Comparison of ENCODE assay signal across 21 mouse cellular contexts in genomic region chr6:54329598-54329997, GRCm38 (mm10). TPM values are rescaled to one million over a fixed set of nuclear protein-coding genes. Genes with fewer than 3 reads are reported as not detected.
A peak's percentile ranks its signal among the peaks of the same experiment; 100 is the strongest.
DNase-seq lines count a peak whose midpoint lies in the region; ATAC-seq lines count a peak whose summit lies in the region.
"Had no signal": no experiment of that assay in that cellular context is flagged by ENCODE, and none has a peak within 500 bp of the region (broad histone marks: within the 10 kb centered on the region; RNA-seq: fewer than 3 reads in every experiment).

No protein-coding gene starts in this region.

- ATAC-seq in heart, embryonic 13.5 days (ENCODE audit: extremely low read depth, insufficient number of reproducible peaks, low FRiP score, low TSS enrichment) = no peak
- ATAC-seq in kidney, embryonic 16.5 days (ENCODE audit: low FRiP score, low TSS enrichment) = no peak
- no peak for ATAC-seq in kidney, embryonic 14.5 days (ENCODE audit: low FRiP score, low TSS enrichment)
- ATAC-seq in intestine, embryonic 15.5 days = no peak
- no peak for ATAC-seq in stomach, embryonic 16.5 days (ENCODE audit: insufficient read depth, low FRiP score)
- ATAC-seq: midbrain, embryonic 13.5 days had no signal

- H3K9me3 ChIP-seq in heart, embryonic 13.5 days = no peaks in the 10 kb centered on the region
- H3K9me3 ChIP-seq in kidney, embryonic 16.5 days (ENCODE audit: low read length) = no peaks in the 10 kb centered on the region
- H3K9me3 ChIP-seq in kidney, embryonic 14.5 days (ENCODE audit: control insufficient read depth, low read length) = no peaks in the 10 kb centered on the region
- no peaks in the 10 kb centered on the region for H3K9me3 ChIP-seq in intestine, embryonic 15.5 days
- H3K9me3 ChIP-seq in stomach, embryonic 16.5 days (replicated peaks; ENCODE audit: control insufficient read depth, low read length) = no peaks in the 10 kb centered on the region
- H3K9me3 ChIP-seq: hindbrain, embryonic 13.5 days; limb, embryonic 15.5 days; midbrain, embryonic 13.5 days had no signal

- H3K4me3 ChIP-seq in heart, embryonic 13.5 days = peak overlapping the region; percentile 59
- H3K4me3 ChIP-seq in kidney, embryonic 16.5 days (ENCODE audit: low read length) = no peak overlapping the region
- H3K4me3 ChIP-seq in kidney, embryonic 14.5 days (ENCODE audit: low read length) = no peak overlapping the region
- no peak overlapping the region for H3K4me3 ChIP-seq in intestine, embryonic 15.5 days (replicated peaks)
- H3K4me3 ChIP-seq in stomach, embryonic 16.5 days (replicated peaks; ENCODE audit: low read length) = no peak overlapping the region
- H3K4me3 ChIP-seq: hindbrain, embryonic 13.5 days; limb, embryonic 15.5 days; midbrain, embryonic 13.5 days had no signal

- H3K4me1 ChIP-seq in heart, embryonic 13.5 days = peaks cover 12% of the 10 kb centered on the region; the same call in 1 of the 2 replicates
- peaks cover 43% of the 10 kb centered on the region for H3K4me1 ChIP-seq in kidney, embryonic 16.5 days (ENCODE audit: insufficient read depth, low read length)
- H3K4me1 ChIP-seq in kidney, embryonic 14.5 days (ENCODE audit: control insufficient read depth, insufficient read depth, low read length) = peaks cover 18% of the 10 kb centered on the region; the same call in 1 of the 2 replicates
- H3K4me1 ChIP-seq in intestine, embryonic 15.5 days (replicated peaks) = peaks cover 24% of the 10 kb centered on the region
- peaks cover 11% of the 10 kb centered on the region for H3K4me1 ChIP-seq in stomach, embryonic 16.5 days (ENCODE audit: control insufficient read depth, insufficient read depth, low read length)

- DNase-seq in heart, postnatal 25 days (ENCODE audit: low spot score) = no peak
- DNase-seq in frontal cortex, postnatal 36 days (ENCODE audit: low spot score in 2 of 2) = no peak
- DNase-seq: adrenal gland, adult 8-10 months; B cell, adult 2 months; cerebellum, adult 18-20 months; cerebellum, postnatal 14 days; heart, postnatal 14 days; left cerebral cortex, postnatal 4 days; right cerebral cortex, postnatal 14 days; spleen, adult 18-20 months; thymus, postnatal 25 days had no signal

- peaks cover 33% of the 10 kb centered on the region for H3K27me3 ChIP-seq in heart, embryonic 13.5 days (replicated peaks)
- H3K27me3 ChIP-seq in kidney, embryonic 16.5 days (ENCODE audit: insufficient read depth, low read length) = peaks cover 8% of the 10 kb centered on the region
- peaks cover 23% of the 10 kb centered on the region for H3K27me3 ChIP-seq in kidney, embryonic 14.5 days (ENCODE audit: control insufficient read depth, insufficient read depth, low read length)
- peaks cover 13% of the 10 kb centered on the region for H3K27me3 ChIP-seq in intestine, embryonic 15.5 days (replicated peaks)
- no peaks in the 10 kb centered on the region for H3K27me3 ChIP-seq in stomach, embryonic 16.5 days (ENCODE audit: control insufficient read depth, insufficient read depth, low read length)

- H3K9ac ChIP-seq in heart, embryonic 13.5 days = no peak overlapping the region
- H3K9ac ChIP-seq in kidney, embryonic 16.5 days (replicated peaks; ENCODE audit: low read length) = no peak overlapping the region
- no peak overlapping the region for H3K9ac ChIP-seq in kidney, embryonic 14.5 days (ENCODE audit: low read depth, low read length)
- H3K9ac ChIP-seq in intestine, embryonic 15.5 days = no peak overlapping the region
- no peak overlapping the region for H3K9ac ChIP-seq in stomach, embryonic 16.5 days (ENCODE audit: low read length)
- H3K9ac ChIP-seq: hindbrain, embryonic 13.5 days; limb, embryonic 15.5 days; midbrain, embryonic 13.5 days had no signal

- intact Hi-C loops in heart, postnatal 25 days (cut with DNase I) = loop anchor here (5.0 kb wide), 1 partner anchor 82 kb away; no protein-coding TSS in a partner anchor

- WGBS in heart, embryonic 13.5 days = 64% methylated on average over 3 of the region's 3 CpGs
- 84% methylated on average over 3 of the region's 3 CpGs for WGBS in kidney, embryonic 16.5 days
- WGBS in kidney, embryonic 14.5 days = 77% methylated on average over 3 of the region's 3 CpGs
- 82% methylated on average over 3 of the region's 3 CpGs for WGBS in intestine, embryonic 15.5 days
- 80% methylated on average over 3 of the region's 3 CpGs for WGBS in stomach, embryonic 16.5 days

- H3K4me2 ChIP-seq in heart, embryonic 13.5 days = peak overlapping the region; percentile 99
- H3K4me2 ChIP-seq in kidney, embryonic 16.5 days (replicated peaks; ENCODE audit: low read depth, low read length) = peak overlapping the region; percentile 30
- no peak overlapping the region for H3K4me2 ChIP-seq in kidney, embryonic 14.5 days (replicated peaks; ENCODE audit: low read depth, low read length)
- H3K4me2 ChIP-seq in intestine, embryonic 15.5 days (replicated peaks) = peak overlapping the region; percentile 31; the same call in 1 of the 2 replicates
- 0 out of 2 replicates have a peak overlapping the region, but pooled peaks have one; percentile 3 for H3K4me2 ChIP-seq in stomach, embryonic 16.5 days (ENCODE audit: low read depth, low read length)
- H3K4me2 ChIP-seq: hindbrain, embryonic 13.5 days; limb, embryonic 15.5 days; midbrain, embryonic 13.5 days had no signal

- no peak overlapping the region for H3K27ac ChIP-seq in heart, embryonic 13.5 days (replicated peaks)
- H3K27ac ChIP-seq in kidney, embryonic 16.5 days (ENCODE audit: low read length) = no peak overlapping the region
- H3K27ac ChIP-seq in kidney, embryonic 14.5 days (ENCODE audit: low read depth, low read length) = no peak overlapping the region
- H3K27ac ChIP-seq in intestine, embryonic 15.5 days = no peak overlapping the region
- H3K27ac ChIP-seq in stomach, embryonic 16.5 days (ENCODE audit: low read length) = peak overlapping the region; percentile 55
- H3K27ac ChIP-seq: hindbrain, embryonic 13.5 days; limb, embryonic 15.5 days; midbrain, embryonic 13.5 days had no signal

- no peaks in the 10 kb centered on the region for H3K36me3 ChIP-seq in heart, embryonic 13.5 days
- H3K36me3 ChIP-seq in kidney, embryonic 16.5 days (ENCODE audit: insufficient read depth, low read length) = no peaks in the 10 kb centered on the region
- H3K36me3 ChIP-seq in kidney, embryonic 14.5 days (ENCODE audit: control insufficient read depth, insufficient read depth, low read length) = no peaks in the 10 kb centered on the region
- no peaks in the 10 kb centered on the region for H3K36me3 ChIP-seq in intestine, embryonic 15.5 days
- H3K36me3 ChIP-seq in stomach, embryonic 16.5 days (ENCODE audit: control insufficient read depth, insufficient read depth, low read length) = no peaks in the 10 kb centered on the region
- H3K36me3 ChIP-seq: hindbrain, embryonic 13.5 days; limb, embryonic 15.5 days; midbrain, embryonic 13.5 days had no signal

RNA-seq across cellular contexts. Expression of gene Prr15, which starts 4.0 kb away (rescaled TPM):
- 14.4 and 17.7 TPM in 2 replicates for polyA plus RNA-seq in heart, embryonic 13.5 days (2015; fragmentation: Nextera tagmentation; extraction: Ambion mirVana)
- 1 to 10 TPM; 2.2 to 3.1 TPM for total RNA-seq in heart, postnatal 25 days (2021)
- polyA plus RNA-seq in kidney, embryonic 16.5 days (2015; fragmentation: Nextera tagmentation; extraction: Ambion mirVana) = 8.9 and 9.2 TPM in 2 replicates
- polyA plus RNA-seq in kidney, embryonic 14.5 days (2014; fragmentation: Nextera tagmentation; extraction: Ambion mirVana) = 6.2 and 6.4 TPM in 2 replicates
- 11.3 and 11.7 TPM in 2 replicates for polyA plus RNA-seq in intestine, embryonic 15.5 days (2015; fragmentation: Nextera tagmentation; extraction: Ambion mirVana)
- polyA plus RNA-seq in stomach, embryonic 16.5 days (2015; fragmentation: Nextera tagmentation; extraction: Ambion mirVana) = 8.7 and 8.8 TPM in 2 replicates
- total RNA-seq: MEL; monocyte, adult 5-6 weeks had no signal
